Mouse (Mus musculus) cortical plate, adult 2 months (tissue): ENCODE results near the gene Samd5. TPM values are rescaled to one million over a fixed set of nuclear protein-coding genes. Genes with fewer than 3 reads are reported as not detected.

Source experiments
- H3K27ac ChIP-seq: fragments of 200-500 bp; 2 replicates; pipeline ENCODE4 v1.5.1; 2012; ENCODE audit warnings: low read length, control low read depth, inconsistent platforms; ENCODE audit not compliant: insufficient read depth
- H3K4me1 ChIP-seq: fragments of 200-500 bp; 2 replicates; pipeline ENCODE4 v1.6.1; 2011; ENCODE audit warnings: low read length; ENCODE audit not compliant: control insufficient read depth, insufficient read depth
- H3K4me3 ChIP-seq: fragments of 200-500 bp; 2 replicates; pipeline ENCODE4 v1.5.1; 2011; ENCODE audit warnings: mild to moderate bottlenecking, low read length, control low read depth; ENCODE audit not compliant: insufficient read depth
- CTCF ChIP-seq: fragments of 200-500 bp; IDR thresholded peaks from 2 replicates; pipeline ENCODE4 v1.5.1; 2011; ENCODE audit warnings: mild to moderate bottlenecking, control low read depth, low read length; ENCODE audit not compliant: insufficient read depth; ENCODE audit errors: extremely low read depth
- POLR2A ChIP-seq: fragments of 200-500 bp; IDR thresholded peaks from 2 replicates; pipeline ENCODE4 v1.6.1; 2011; ENCODE audit warnings: mild to moderate bottlenecking, low read length, control low read depth; ENCODE audit not compliant: insufficient read depth; ENCODE audit errors: extremely low read depth
- polyA plus RNA-seq: library from polyadenylated mRNA; depleted of rRNA; stranded (reverse); fragments of >200 nt; gene quantifications from 2 replicates; pipeline ENCODE4 v1.2.3, GENCODE M21; 2012

Gene Samd5
- polyA plus RNA-seq, 1 experiment, result 6.9 TPM

GRCm38 (mm10) chr10:9621926-9622688 lies 52.9 kb downstream of the Samd5 start:
- no peak for TF ChIP-seq CTCF
- no peak for TF ChIP-seq POLR2A
- no peak overlapping the region for H3K4me3 ChIP-seq
- H3K4me1 ChIP-seq, result no peaks in the 10 kb centered on the region
- H3K27ac ChIP-seq, result no peak overlapping the region

GRCm38 (mm10) chr10:9621055-9621454 lies 54.0 kb downstream of the Samd5 start:
- TF ChIP-seq CTCF (no peak), POLR2A (no peak)
- H3K4me1 ChIP-seq, result no peaks in the 10 kb centered on the region
- no peak overlapping the region for H3K27ac ChIP-seq
- no peak overlapping the region for H3K4me3 ChIP-seq

GRCm38 (mm10) chr10:9615009-9615408 lies 60.0 kb downstream of the Samd5 start:
- H3K4me1 ChIP-seq, result no peaks in the 10 kb centered on the region
- H3K27ac ChIP-seq, result no peak overlapping the region
- H3K4me3 ChIP-seq, result no peak overlapping the region
- TF ChIP-seq CTCF, result no peak
- TF ChIP-seq POLR2A, result no peak

- Histone ChIP-seq H3K27ac (no peak overlapping the region), H3K4me3 (no peak overlapping the region), H3K4me1 (no peaks in the 10 kb centered on the region)
- no peak for TF ChIP-seq POLR2A
- TF ChIP-seq CTCF, result no peak
Measured at GRCm38 (mm10) chr10:9608854-9609253, 66.2 kb downstream of the Samd5 start.

GRCm38 (mm10) chr10:9607155-9607554 lies 67.9 kb downstream of the Samd5 start:
- no peak overlapping the region for H3K4me3 ChIP-seq
- H3K4me1 ChIP-seq, result peaks cover 4% of the 10 kb centered on the region
- TF ChIP-seq CTCF (no peak), POLR2A (no peak)
- no peak overlapping the region for H3K27ac ChIP-seq

- TF ChIP-seq POLR2A (no peak), CTCF (no peak)
- no peak overlapping the region for H3K27ac ChIP-seq
- H3K4me1 ChIP-seq, result peaks cover 4% of the 10 kb centered on the region
- no peak overlapping the region for H3K4me3 ChIP-seq
Measured at GRCm38 (mm10) chr10:9605635-9606034, 69.4 kb downstream of the Samd5 start.

GRCm38 (mm10) chr10:9603290-9603689 lies 71.7 kb downstream of the Samd5 start:
- no peak for TF ChIP-seq POLR2A
- TF ChIP-seq CTCF, result no peak

GRCm38 (mm10) chr10:9602845-9603244 lies 72.2 kb downstream of the Samd5 start:
- TF ChIP-seq CTCF (no peak), POLR2A (no peak)
- Histone ChIP-seq H3K4me3 (no peak overlapping the region), H3K4me1 (peaks cover 4% of the 10 kb centered on the region), H3K27ac (no peak overlapping the region)

More at GRCm38 (mm10) chr10:9603290-9603689, 71.7 kb downstream of the Samd5 start:
- Histone ChIP-seq H3K27ac (no peak overlapping the region), H3K4me1 (peaks cover 4% of the 10 kb centered on the region), H3K4me3 (no peak overlapping the region)

GRCm38 (mm10) chr10:9602389-9602788 lies 72.6 kb downstream of the Samd5 start:
- no peak overlapping the region for H3K27ac ChIP-seq
- no peak for TF ChIP-seq POLR2A
- no peak for TF ChIP-seq CTCF
- H3K4me3 ChIP-seq, result no peak overlapping the region
- H3K4me1 ChIP-seq, result peaks cover 4% of the 10 kb centered on the region

- Histone ChIP-seq H3K4me3 (no peak overlapping the region), H3K4me1 (no peaks in the 10 kb centered on the region), H3K27ac (no peak overlapping the region)
- no peak for TF ChIP-seq POLR2A
- no peak for TF ChIP-seq CTCF
Measured at GRCm38 (mm10) chr10:9596228-9596627, 78.8 kb downstream of the Samd5 start.

- Histone ChIP-seq H3K4me3 (no peak overlapping the region), H3K27ac (no peak overlapping the region), H3K4me1 (no peaks in the 10 kb centered on the region)
- TF ChIP-seq CTCF (no peak), POLR2A (no peak)
Measured at GRCm38 (mm10) chr10:9594666-9595065, 80.3 kb downstream of the Samd5 start.
